Mouse (Mus musculus) CH12.LX (cell line): ENCODE results near the gene Stard7. TPM values are rescaled to one million over a fixed set of nuclear protein-coding genes. Genes with fewer than 3 reads are reported as not detected.

Source experiments
- DNase-seq: peaks from one replicate; pipeline ENCODE4 v3.0.0-alpha.2; 2013; ENCODE audit errors: extremely low read depth
- H3K27ac ChIP-seq: 2 replicates; pipeline ENCODE4 v1.5.1; 2012; ENCODE audit warnings: low read depth, mild to moderate bottlenecking, control low read depth, moderate library complexity; ENCODE audit not compliant: insufficient read depth
- H3K27me3 ChIP-seq: replicated peaks from 2 replicates; pipeline ENCODE3; 2012; ENCODE audit warnings: inconsistent platforms
- H3K36me3 ChIP-seq, 2 experiments: replicated peaks in 1 of 2; 2 replicates each; pipeline versions ENCODE3 to v1.6.1; 2012; ENCODE audit warnings: inconsistent platforms in 1 of 2, low read length in 1 of 2, mild to moderate bottlenecking in 1 of 2, mixed read lengths in 1 of 2, moderate library complexity in 1 of 2; ENCODE audit not compliant: control insufficient read depth in 1 of 2, insufficient read depth in 1 of 2
- H3K4me1 ChIP-seq, 2 experiments: 2 replicates each; pipeline ENCODE4 v1.6.1; 2012; ENCODE audit warnings: inconsistent platforms in 1 of 2, moderate library complexity in 1 of 2; ENCODE audit not compliant: insufficient read depth in 2 of 2, control insufficient read depth in 1 of 2
- H3K4me2 ChIP-seq: 2 replicates; pipeline ENCODE4 v1.6.1; 2012; ENCODE audit warnings: low read depth, mild to moderate bottlenecking, control low read depth; ENCODE audit not compliant: poor library complexity, insufficient read depth, severe bottlenecking
- H3K4me3 ChIP-seq, 3 experiments: fragments of 150-350 bp in 1 of 3; sonication (generic) in 1 of 3; replicated peaks in 1 of 3; 2 replicates each; pipeline versions ENCODE3 to v1.5.1; 2011 to 2012; ENCODE audit warnings: low read depth in 2 of 3, low read length in 2 of 3, mild to moderate bottlenecking in 2 of 3, moderate library complexity in 2 of 3, control low read depth in 1 of 3, improper control_type of control experiment in 1 of 3, inconsistent platforms in 1 of 3, mixed read lengths in 1 of 3; ENCODE audit not compliant: poor library complexity in 1 of 3
- H3K79me2 ChIP-seq: replicated peaks from 2 replicates; pipeline ENCODE4 v1.6.1; 2012; ENCODE audit warnings: mild to moderate bottlenecking, moderate library complexity; ENCODE audit not compliant: control insufficient read depth, poor library complexity, insufficient read depth, severe bottlenecking; ENCODE audit errors: extremely low read depth
- H3K9ac ChIP-seq: 2 replicates; pipeline ENCODE4 v1.6.1; 2012; ENCODE audit warnings: low read depth, mild to moderate bottlenecking, control low read depth, moderate library complexity; ENCODE audit not compliant: insufficient read depth
- H3K9me3 ChIP-seq: replicated peaks from 2 replicates; pipeline ENCODE3; 2012; ENCODE audit warnings: low read length, inconsistent platforms, mixed read lengths
- CHD2 ChIP-seq: IDR thresholded peaks from 2 replicates; pipeline ENCODE4 v1.6.1; 2011; ENCODE audit warnings: low read length, improper control_type of control experiment
- CTCF ChIP-seq, 2 experiments: IDR thresholded peaks in 1 of 2; conservative IDR thresholded peaks in 1 of 2; 2 replicates each; pipeline ENCODE4 v1.5.1; 2011 to 2012; ENCODE audit warnings: low read depth in 2 of 2, low read length in 2 of 2, improper control_type of control experiment in 1 of 2, inconsistent platforms in 1 of 2, mild to moderate bottlenecking in 1 of 2, moderate library complexity in 1 of 2
- E2F4 ChIP-seq: IDR thresholded peaks from 2 replicates; pipeline ENCODE4 v1.6.1; 2011; ENCODE audit warnings: low read depth, low read length, improper control_type of control experiment; ENCODE audit not compliant: insufficient replicate concordance
- EP300 ChIP-seq: IDR thresholded peaks from 2 replicates; pipeline ENCODE4 v1.6.1; 2011; ENCODE audit warnings: low read length, improper control_type of control experiment
- ETS1 ChIP-seq: conservative IDR thresholded peaks from 2 replicates; pipeline ENCODE4 v1.6.1; 2012; ENCODE audit warnings: low read depth, mild to moderate bottlenecking, inconsistent platforms, low read length, improper control_type of control experiment, moderate library complexity
- JUN ChIP-seq: IDR thresholded peaks from 2 replicates; pipeline ENCODE4 v1.6.1; 2011; ENCODE audit warnings: low read depth, mild to moderate bottlenecking, low read length, improper control_type of control experiment, moderate library complexity; ENCODE audit not compliant: insufficient read depth
- KAT2A ChIP-seq: IDR thresholded peaks from 2 replicates; pipeline ENCODE4 v1.6.1; 2012; ENCODE audit warnings: low read length, improper control_type of control experiment, inconsistent platforms; ENCODE audit not compliant: insufficient replicate concordance
- MAZ ChIP-seq: IDR thresholded peaks from 2 replicates; pipeline ENCODE4 v1.6.1; 2012; ENCODE audit warnings: low read depth, mild to moderate bottlenecking, inconsistent platforms, low read length, improper control_type of control experiment, moderate library complexity
- MEF2A ChIP-seq: IDR thresholded peaks from 2 replicates; pipeline ENCODE4 v1.6.1; 2014; ENCODE audit warnings: low read depth, mild to moderate bottlenecking, inconsistent platforms, low read length, improper control_type of control experiment, borderline replicate concordance
- MXI1 ChIP-seq: IDR thresholded peaks from 2 replicates; pipeline ENCODE4 v1.6.1; 2011; ENCODE audit warnings: mild to moderate bottlenecking, low read depth, low read length, improper control_type of control experiment
- MYC ChIP-seq: IDR thresholded peaks from 2 replicates; pipeline ENCODE4 v1.6.1; 2011; ENCODE audit warnings: low read depth, mild to moderate bottlenecking, improper control_type of control experiment, low read length
- PAX5 ChIP-seq: IDR thresholded peaks from 2 replicates; pipeline ENCODE4 v1.6.1; 2012; ENCODE audit warnings: low read length, inconsistent platforms, mixed read lengths
- POLR2AphosphoS2 ChIP-seq: IDR thresholded peaks from 2 replicates; pipeline ENCODE4 v1.6.1; 2011; ENCODE audit warnings: low read depth, low read length, improper control_type of control experiment
- RCOR1 ChIP-seq: conservative IDR thresholded peaks from 2 replicates; pipeline ENCODE4 v1.6.1; 2012; ENCODE audit warnings: low read depth, mild to moderate bottlenecking, inconsistent platforms, low read length, improper control_type of control experiment
- SIN3A ChIP-seq: IDR thresholded peaks from 2 replicates; pipeline ENCODE4 v1.6.1; 2012; ENCODE audit warnings: low read length, improper control_type of control experiment, inconsistent platforms
- SMC3 ChIP-seq: IDR thresholded peaks from 2 replicates; pipeline ENCODE4 v1.6.1; 2011; ENCODE audit warnings: low read depth, low read length, improper control_type of control experiment
- TBP ChIP-seq: conservative IDR thresholded peaks from 2 replicates; pipeline ENCODE4 v1.6.1; 2011; ENCODE audit warnings: low read depth, low read length, improper control_type of control experiment
- UBTF ChIP-seq: IDR thresholded peaks from 2 replicates; pipeline ENCODE4 v1.6.1; 2012; ENCODE audit warnings: low read depth, mild to moderate bottlenecking, inconsistent platforms, low read length, improper control_type of control experiment, moderate library complexity
- USF1 ChIP-seq: IDR thresholded peaks from 2 replicates; pipeline ENCODE4 v1.6.1; 2014; ENCODE audit warnings: low read depth, mild to moderate bottlenecking, inconsistent platforms, low read length, improper control_type of control experiment
- ZC3H11A ChIP-seq: IDR thresholded peaks from 2 replicates; pipeline ENCODE4 v1.6.1; 2012; ENCODE audit warnings: low read depth, mild to moderate bottlenecking, inconsistent platforms, low read length, improper control_type of control experiment
- ZMIZ1 ChIP-seq: IDR thresholded peaks from 2 replicates; pipeline ENCODE4 v1.6.1; 2012; ENCODE audit warnings: low read depth, mild to moderate bottlenecking, inconsistent platforms, low read length, improper control_type of control experiment
- ZNF384 ChIP-seq: IDR thresholded peaks from 2 replicates; pipeline ENCODE4 v1.6.1; 2012; ENCODE audit warnings: low read depth, low read length, improper control_type of control experiment, inconsistent platforms
- dilution Hi-C: fragments of 300-500 bp; cut with MboI; formaldehyde crosslinking; loops from 2 replicates; pipeline ENCODE4 v1.14.3; 2020; ENCODE audit warnings: low sequenced_read_pairs; ENCODE audit not compliant: extremely low pct_unique_long_range_greater_than_20kb, extremely low pct_ligation_motif_present
- in situ Hi-C: fragments of 300-500 bp; cut with MboI; formaldehyde crosslinking; loops from 3 replicates; pipeline ENCODE4 v1.14.3; 2019; ENCODE audit warnings: low sequenced_read_pairs, low pct_ligation_motif_present, low pct_unique_long_range_greater_than_20kb, mixed read lengths
- polyA plus RNA-seq: library from polyadenylated mRNA; unstranded; fragments of >175 nt; gene quantifications from 2 replicates; pipeline ENCODE4 v1.2.1, GENCODE M21; 2012; ENCODE audit warnings: low read depth; ENCODE audit not compliant: insufficient read length
- total RNA-seq, 2 experiments: library from RNA; depleted of rRNA; stranded (reverse); fragments of 300-350 nt in 1 of 2; fragments of >200 nt in 1 of 2; gene quantifications; 2 replicates each; pipeline ENCODE4 v1.2.3; 2012 to 2014

Gene Stard7
- total and polyA plus RNA-seq, 3 experiments = 69.0 to 122 (median 80.6) TPM

DNA sequence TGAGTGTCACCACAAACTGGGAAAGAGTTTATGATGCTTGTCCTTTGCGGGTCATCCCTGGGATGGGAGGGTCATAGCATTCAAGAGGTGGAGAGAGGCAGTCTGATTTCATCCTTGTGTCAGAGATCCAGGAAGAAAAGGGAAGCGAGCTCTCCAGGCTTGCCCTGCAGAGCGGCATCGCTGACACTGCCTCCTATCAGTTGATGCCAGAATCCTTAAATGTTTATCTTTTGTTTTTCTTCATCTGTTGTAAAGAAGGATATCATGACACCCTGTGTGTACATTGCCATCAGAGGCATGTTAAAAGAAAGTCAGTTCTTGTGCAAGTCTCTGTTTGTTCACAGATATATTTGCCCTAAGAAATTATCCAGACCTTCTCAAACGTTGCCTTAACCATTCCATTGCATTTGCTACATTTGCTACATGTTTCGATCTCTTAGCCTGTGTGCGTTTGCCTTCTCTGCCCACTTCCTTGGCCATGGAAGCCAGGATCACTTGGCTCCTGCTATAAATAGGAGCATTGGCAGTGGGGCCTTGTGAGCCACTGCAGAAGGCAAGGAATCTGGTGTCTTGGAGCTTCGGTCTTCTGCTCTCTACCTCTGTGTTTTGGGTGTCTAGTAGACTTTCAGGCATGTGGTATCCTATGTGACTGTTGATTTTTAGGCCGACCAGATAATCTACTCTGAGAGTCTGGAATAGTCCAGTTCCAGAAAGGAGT, 19.6 kb upstream of the Stard7 start:
- Histone ChIP-seq H3K9ac (no peak overlapping the region), H3K27ac (no peak overlapping the region), H3K9me3 (no peaks in the 10 kb centered on the region), H3K4me2 (no peak overlapping the region), H3K27me3 (no peaks in the 10 kb centered on the region), H3K36me3 (peaks cover 14 to 55% of the 10 kb centered on the region in 2 experiments), H3K4me1 (peaks cover 5 to 31% of the 10 kb centered on the region in 2 experiments), H3K79me2 (peaks cover 17% of the 10 kb centered on the region), H3K4me3 (no peak overlapping the region)
- no peak for DNase-seq
- in situ Hi-C loops (no loop called here), dilution Hi-C loops (no loop called here)
- TF ChIP-seq TBP = no peak
- TF ChIP-seq RCOR1 = no peak
- no peak for TF ChIP-seq POLR2AphosphoS2
- TF ChIP-seq SIN3A = no peak
- TF ChIP-seq JUN = no peak
- TF ChIP-seq USF1 = no peak
- no peak for TF ChIP-seq UBTF
- TF ChIP-seq MAZ = no peak
- no peak for TF ChIP-seq CHD2
- no peak for TF ChIP-seq MYC
- TF ChIP-seq KAT2A = no peak
- TF ChIP-seq MEF2A = no peak
- no peak for TF ChIP-seq ZC3H11A
- TF ChIP-seq EP300 = no peak
- TF ChIP-seq SMC3 = no peak
- no peak for TF ChIP-seq ZNF384
- no peak for TF ChIP-seq PAX5
- TF ChIP-seq, all 38 proteins: peak for 0

- Histone ChIP-seq H3K4me2 (no peak overlapping the region), H3K9me3 (no peaks in the 10 kb centered on the region), H3K36me3 (peaks cover 10 to 54% of the 10 kb centered on the region in 2 experiments), H3K79me2 (peaks cover 14% of the 10 kb centered on the region), H3K4me3 (no peak overlapping the region), H3K4me1 (peaks cover 1 to 25% of the 10 kb centered on the region in 2 experiments), H3K9ac (no peak overlapping the region), H3K27me3 (no peaks in the 10 kb centered on the region), H3K27ac (no peak overlapping the region)
- in situ Hi-C loops (no loop called here), dilution Hi-C loops (no loop called here)
- TF ChIP-seq ZNF384 (no peak), CTCF (conservative IDR thresholded peaks at IDR 0.05 in 1 of 2, IDR thresholded peaks at IDR 0.05 in 1 of 2; ENCODE audit: low read depth in 2 of 2, low read length in 2 of 2) (no peak), ETS1 (no peak), MEF2A (no peak), MXI1 (no peak), E2F4 (no peak), ZMIZ1 (no peak)
- DNase-seq = no peak
Measured at GRCm38 (mm10) chr2:127251457-127251856, 18.6 kb upstream of the Stard7 start.
